Mouse (Mus musculus) MEL (cell line): ENCODE results near the gene Olfm2.

Source experiments
- CHD2 ChIP-seq: IDR thresholded peaks from 2 replicates; pipeline ENCODE4 v1.6.1; 2011; ENCODE audit warnings: low read length, improper control_type of control experiment
- CTCF ChIP-seq, 3 experiments: IDR thresholded peaks in 2 of 3; conservative IDR thresholded peaks in 1 of 3; 2 replicates each; pipeline ENCODE4 v1.5.1; 2011 to 2012; ENCODE audit warnings: low read length in 3 of 3, low read depth in 2 of 3, mild to moderate bottlenecking in 2 of 3, improper control_type of control experiment in 1 of 3, inconsistent platforms in 1 of 3, mixed read lengths in 1 of 3, moderate library complexity in 1 of 3; ENCODE audit not compliant: control insufficient read depth in 1 of 3, insufficient read depth in 1 of 3, poor library complexity in 1 of 3, severe bottlenecking in 1 of 3
- E2F4 ChIP-seq: IDR thresholded peaks from 2 replicates; pipeline ENCODE4 v1.6.1; 2011; ENCODE audit warnings: low read depth, low read length, improper control_type of control experiment, borderline replicate concordance
- ELF1 ChIP-seq: IDR thresholded peaks from 2 replicates; pipeline ENCODE4 v1.6.1; 2014; ENCODE audit warnings: low read depth, mild to moderate bottlenecking, inconsistent platforms, low read length, improper control_type of control experiment, moderate library complexity
- ETS1 ChIP-seq: IDR thresholded peaks from 2 replicates; pipeline ENCODE4 v1.6.1; 2012; ENCODE audit warnings: low read depth, mild to moderate bottlenecking, inconsistent platforms, low read length, improper control_type of control experiment, moderate library complexity
- JUND ChIP-seq: IDR thresholded peaks from 2 replicates; pipeline ENCODE4 v1.6.1; 2011; ENCODE audit warnings: low read depth, mild to moderate bottlenecking, improper control_type of control experiment, low read length
- MAX ChIP-seq: IDR thresholded peaks from 2 replicates; pipeline ENCODE4 v1.6.1; 2011; ENCODE audit warnings: low read length, improper control_type of control experiment
- MXI1 ChIP-seq: IDR thresholded peaks from 2 replicates; pipeline ENCODE4 v1.6.1; 2011; ENCODE audit warnings: mild to moderate bottlenecking, low read depth, low read length, improper control_type of control experiment
- POLR2AphosphoS5 ChIP-seq: IDR thresholded peaks from 2 replicates; pipeline ENCODE4 v1.6.1; 2012; ENCODE audit warnings: low read depth, borderline replicate concordance, mild to moderate bottlenecking, inconsistent platforms, low read length, moderate library complexity, mixed read lengths
- TCF12 ChIP-seq: IDR thresholded peaks from 2 replicates; pipeline ENCODE4 v1.6.1; 2014; ENCODE audit warnings: low read depth, mild to moderate bottlenecking, inconsistent platforms, low read length, improper control_type of control experiment, moderate library complexity
- ZC3H11A ChIP-seq: IDR thresholded peaks from 2 replicates; pipeline ENCODE4 v1.6.1; 2012; ENCODE audit warnings: low read depth, mild to moderate bottlenecking, inconsistent platforms, low read length, improper control_type of control experiment

DNA sequence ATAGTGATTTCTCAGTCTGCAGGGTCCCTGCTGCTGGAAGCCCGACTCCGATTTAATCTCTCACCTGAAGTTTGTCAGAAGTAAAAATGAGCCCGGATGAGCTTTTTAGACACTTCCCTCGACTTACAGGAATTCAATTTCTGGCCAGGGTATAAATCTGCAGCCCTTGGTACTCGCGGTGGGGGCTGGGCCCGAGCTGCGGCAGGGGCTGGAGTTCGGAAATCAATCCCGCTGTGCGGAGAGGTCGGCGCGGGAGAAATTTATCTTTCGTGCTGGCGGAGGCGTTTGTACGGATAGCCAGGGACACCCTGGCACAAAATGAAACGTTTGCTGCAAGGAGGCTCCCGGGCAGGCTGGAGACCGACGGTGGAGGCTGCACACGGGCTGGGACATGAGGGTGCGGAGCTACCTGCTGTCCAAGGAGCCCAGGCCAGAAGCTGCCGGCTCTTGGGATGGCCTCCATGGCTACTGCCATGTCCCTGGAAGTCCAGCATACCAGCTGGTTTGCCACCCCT lies 51.4 kb downstream of the Olfm2 start:
- TF ChIP-seq CHD2: no peak
- TF ChIP-seq MAX: no peak
- no peak for TF ChIP-seq MXI1
- TF ChIP-seq TCF12: no peak
- no peak for TF ChIP-seq CTCF (IDR thresholded peaks at IDR 0.05 in 2 of 3, conservative IDR thresholded peaks at IDR 0.05 in 1 of 3; ENCODE audit: control insufficient read depth in 1 of 3, insufficient read depth in 1 of 3, low read depth in 2 of 3, low read length in 3 of 3, poor library complexity in 1 of 3, severe bottlenecking in 1 of 3)
- no peak for TF ChIP-seq POLR2AphosphoS5
- no peak for TF ChIP-seq E2F4
- no peak for TF ChIP-seq JUND
- no peak for TF ChIP-seq ETS1
- TF ChIP-seq ELF1: no peak
- no peak for TF ChIP-seq ZC3H11A
